Mouse (Mus musculus) lung, adult 2 months (tissue): ENCODE data around the gene Bcl2a1d. TPM values are rescaled to one million over a fixed set of nuclear protein-coding genes. Genes with fewer than 3 reads are reported as not detected.
"Not testable (repeated sequence)": the region's sequence is repeated elsewhere in the genome, so short reads cannot be mapped to it uniquely, and the experiment has no call there.

Source experiments
- DNase-seq: peaks from one replicate; pipeline ENCODE4 v3.0.0; 2022
- H3K4me1 ChIP-seq: fragments of 200-500 bp; 2 replicates; pipeline ENCODE4 v1.6.1; 2011; ENCODE audit warnings: low read length; ENCODE audit not compliant: control insufficient read depth, insufficient read depth
- H3K4me3 ChIP-seq: fragments of 200-500 bp; replicated peaks from 2 replicates; pipeline ENCODE3; 2011; ENCODE audit warnings: low read depth, mild to moderate bottlenecking, control low read depth, low read length; ENCODE audit errors: extremely low read depth
- WGBS: fragments of 180-500 bp; shearing (Covaris S2); methylation state at CpG from one replicate; pipeline ENCODE4 v1.1.7; 2018; 5-methylcytosine and 5-hydroxymethylcytosine counted together
- polyA plus RNA-seq: library from polyadenylated mRNA; depleted of rRNA; stranded (reverse); fragments of >200 nt; gene quantifications from 2 replicates; pipeline ENCODE4 v1.2.3, GENCODE M21; 2012; rRNA removed

The Bcl2a1d gene
- 3.9 and 6.8 TPM in 2 replicates for polyA plus RNA-seq

DNA sequence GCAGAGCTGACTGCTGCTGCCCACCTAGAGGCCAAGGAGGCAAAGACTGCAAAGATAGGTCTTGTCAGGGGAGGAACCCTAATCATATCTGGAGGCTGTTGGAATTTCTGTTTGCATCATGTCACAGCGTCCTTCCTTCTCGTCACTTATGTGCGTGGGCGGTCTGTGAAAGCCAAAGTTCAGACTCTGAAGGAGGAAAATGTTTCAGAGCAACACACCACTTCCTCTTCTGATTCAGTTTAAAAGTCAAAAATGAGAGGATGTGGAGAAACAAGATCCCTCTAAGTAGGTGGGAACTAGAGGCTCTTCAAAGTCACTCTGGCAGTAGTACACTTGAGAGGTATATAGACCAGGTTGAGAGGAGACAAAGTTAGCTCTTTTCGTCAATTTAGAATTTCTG lies at the start of gene Bcl2a1d:
Bcl2a1d (minus strand) TSS at position 187 of the 400 bp plus-strand sequence.
- peak; percentile 33 for DNase-seq
- H3K4me3 ChIP-seq, H3K4me1 ChIP-seq: not testable (repeated sequence)
- WGBS = 30% methylated on average over 5 of the region's 5 CpGs

DNA sequence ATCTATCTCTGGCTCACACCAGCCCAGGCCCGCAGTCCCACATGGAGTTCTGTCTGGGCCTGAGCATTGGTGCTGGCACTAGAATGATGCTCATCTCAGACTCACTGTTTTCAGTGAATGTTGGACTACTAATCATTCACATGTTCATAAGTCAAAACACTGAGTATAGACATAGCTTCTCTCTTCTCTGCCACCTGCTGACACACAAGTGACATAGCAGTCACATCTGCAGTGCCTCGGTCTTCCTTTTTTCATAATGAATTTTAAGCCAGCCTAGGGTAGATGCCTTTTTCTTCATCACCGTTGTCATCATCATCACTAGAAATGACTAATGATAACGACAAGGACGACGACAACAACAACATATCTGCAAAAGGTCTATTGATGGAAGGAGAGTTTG lies 38.5 kb upstream of the Bcl2a1d start:
- H3K4me3 ChIP-seq, H3K4me1 ChIP-seq, DNase-seq: not testable (repeated sequence)
- WGBS = 83% methylated on average over 4 of the region's 6 CpGs

DNA sequence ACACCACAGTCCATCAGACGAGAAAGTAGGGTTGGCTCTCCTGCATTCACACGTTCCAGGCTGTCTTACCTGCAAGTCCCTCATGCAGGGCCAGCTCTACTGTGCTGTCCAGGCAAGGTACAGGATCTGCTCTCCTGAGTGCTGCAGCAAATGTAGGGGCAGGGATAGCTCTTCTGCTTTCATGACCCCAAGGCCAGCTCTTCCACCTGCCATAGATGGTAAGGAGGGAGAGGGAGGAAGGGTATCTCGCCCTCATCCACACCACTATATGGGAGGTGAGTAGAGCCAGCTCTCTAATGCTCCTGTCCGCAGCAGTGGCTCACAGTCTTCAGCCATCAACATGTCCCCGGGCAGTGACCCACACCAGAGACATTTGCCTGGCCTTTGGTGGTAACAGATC lies 37.8 kb upstream of the Bcl2a1d start:
- not testable (repeated sequence) for H3K4me3 ChIP-seq, H3K4me1 ChIP-seq, DNase-seq
- WGBS = 85% methylated on average over 4 of the region's 5 CpGs

DNA sequence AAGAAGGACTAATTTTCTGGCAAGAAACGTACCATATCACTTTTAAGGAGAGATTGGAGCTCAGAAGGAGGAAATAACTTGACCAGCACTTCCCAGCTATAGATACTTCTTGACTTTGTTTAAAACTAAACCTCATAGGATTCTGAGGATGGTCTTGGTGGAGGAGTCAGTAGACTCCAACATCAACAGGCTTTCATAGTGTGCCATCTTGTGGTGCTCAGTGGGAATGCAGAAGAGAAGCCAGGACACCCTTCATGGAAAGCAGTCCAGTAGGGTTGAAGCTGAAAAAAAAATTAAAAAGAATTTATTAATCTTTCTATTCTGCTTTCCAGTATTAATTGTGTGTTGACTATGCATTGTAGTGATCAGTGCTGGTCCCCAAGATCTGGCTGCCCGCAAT lies 15.0 kb upstream of the Bcl2a1d start:
- H3K4me3 ChIP-seq, H3K4me1 ChIP-seq: not testable (repeated sequence)
- 25% methylated on average over 1 of the region's 2 CpGs for WGBS
- peak; percentile 38 for DNase-seq

DNA sequence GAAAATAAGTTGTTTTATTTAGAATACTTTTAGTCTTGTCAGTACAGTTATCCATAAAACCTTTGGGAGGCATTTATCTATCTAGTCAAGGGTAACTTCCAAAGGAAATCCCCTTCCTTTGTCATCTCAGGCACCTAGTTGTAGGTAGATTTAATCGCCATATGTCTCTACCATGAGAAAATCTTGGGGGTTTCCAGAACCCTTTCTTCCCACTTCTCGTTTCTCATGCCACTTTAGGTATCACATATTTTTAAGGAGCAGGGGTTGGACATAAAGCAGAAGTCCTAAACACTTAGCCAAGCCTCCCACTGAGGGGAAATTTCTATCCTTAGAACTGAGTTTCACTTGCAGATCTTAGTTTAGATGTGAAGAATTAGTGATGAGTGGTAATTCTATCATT lies 14.3 kb upstream of the Bcl2a1d start:
- not testable (repeated sequence) for H3K4me3 ChIP-seq, DNase-seq, H3K4me1 ChIP-seq
- WGBS = 78% methylated on average over 1 of the region's 2 CpGs

DNA sequence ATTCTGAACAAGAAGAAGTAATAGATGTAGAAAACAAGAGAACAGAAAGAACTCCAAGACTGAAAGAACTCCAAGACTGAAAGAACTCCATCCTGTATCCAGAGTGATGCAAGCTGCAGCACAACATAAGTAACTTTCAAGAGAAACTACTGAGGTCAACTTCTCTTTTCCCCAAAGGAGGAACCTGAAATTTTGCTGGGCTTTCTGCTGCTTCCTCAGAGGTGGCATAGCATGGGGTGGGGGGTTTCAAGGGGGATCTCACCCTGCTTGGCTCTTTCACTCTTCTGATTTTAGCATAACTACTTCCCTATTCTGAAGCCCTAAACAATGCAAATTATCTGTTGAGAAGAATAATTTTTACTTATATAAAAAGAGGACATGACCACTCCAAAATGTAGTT lies 3.6 kb upstream of the Bcl2a1d start:
- not testable (repeated sequence) for H3K4me1 ChIP-seq, DNase-seq, H3K4me3 ChIP-seq

DNA sequence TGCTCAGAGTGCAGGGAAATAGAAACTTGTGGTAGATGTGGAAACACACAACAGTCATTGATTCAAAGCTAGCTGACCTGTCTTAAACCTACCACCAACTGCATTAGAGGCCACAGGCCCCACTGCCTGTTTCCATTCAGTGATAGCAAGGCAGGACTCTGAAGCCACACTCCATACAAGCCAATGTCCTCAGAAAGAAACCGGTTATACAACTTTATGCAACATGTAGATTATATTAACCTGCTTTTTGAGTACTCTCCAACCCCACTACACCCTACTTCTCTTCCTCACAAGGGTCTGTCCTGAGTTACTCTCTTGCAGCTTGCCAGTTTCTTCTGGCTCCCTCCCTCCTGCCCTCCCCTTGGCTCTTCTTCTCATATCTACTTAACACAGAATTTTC lies 1.5 kb upstream of the Bcl2a1d start:
- DNase-seq = peak; percentile 27
- not testable (repeated sequence) for H3K4me3 ChIP-seq, H3K4me1 ChIP-seq
- 66% methylated on average over 1 of the region's 1 CpGs for WGBS

DNA sequence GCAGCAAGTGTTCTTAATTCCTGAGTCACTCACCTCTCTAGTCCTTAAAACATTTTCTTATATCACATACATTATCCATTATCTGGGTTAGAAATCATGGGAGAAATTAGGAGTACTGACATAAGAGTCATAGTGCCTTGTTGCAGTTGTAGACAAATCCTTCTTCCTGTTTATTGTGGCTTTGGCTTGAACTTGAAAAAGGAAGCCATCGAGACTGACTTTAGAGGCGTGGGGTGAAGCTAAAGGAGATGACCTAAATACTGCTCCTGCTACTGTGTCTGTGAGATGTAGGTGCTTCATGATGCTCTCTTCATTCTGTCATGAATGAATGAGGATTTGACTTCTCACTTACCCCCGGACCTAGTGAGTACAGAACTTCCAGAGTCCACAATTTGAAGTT lies 620 bp upstream of the Bcl2a1d start:
- H3K4me1 ChIP-seq, H3K4me3 ChIP-seq, DNase-seq: not testable (repeated sequence)
- WGBS = 32% methylated on average over 2 of the region's 3 CpGs

DNA sequence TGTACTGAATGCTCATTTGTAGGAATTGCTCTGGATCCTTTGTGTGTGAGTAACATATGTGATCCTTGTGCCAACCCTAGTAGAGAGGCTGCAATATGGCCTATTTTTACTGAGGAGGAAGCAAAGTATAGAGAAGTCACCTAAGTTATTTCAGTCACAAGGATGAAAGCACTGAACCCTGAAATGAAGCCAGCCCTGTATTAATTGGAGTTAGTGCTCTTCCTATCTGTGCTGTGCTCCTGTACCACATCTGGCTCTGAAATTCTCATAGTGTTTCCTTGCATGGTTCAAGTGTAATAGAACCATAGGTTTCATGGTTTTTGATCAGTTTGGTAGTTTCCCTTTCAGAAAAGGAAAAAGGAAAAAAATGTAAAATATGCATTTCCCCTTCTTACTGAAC lies 3.4 kb downstream of the Bcl2a1d start:
- DNase-seq, H3K4me1 ChIP-seq, H3K4me3 ChIP-seq: not testable (repeated sequence)

DNA sequence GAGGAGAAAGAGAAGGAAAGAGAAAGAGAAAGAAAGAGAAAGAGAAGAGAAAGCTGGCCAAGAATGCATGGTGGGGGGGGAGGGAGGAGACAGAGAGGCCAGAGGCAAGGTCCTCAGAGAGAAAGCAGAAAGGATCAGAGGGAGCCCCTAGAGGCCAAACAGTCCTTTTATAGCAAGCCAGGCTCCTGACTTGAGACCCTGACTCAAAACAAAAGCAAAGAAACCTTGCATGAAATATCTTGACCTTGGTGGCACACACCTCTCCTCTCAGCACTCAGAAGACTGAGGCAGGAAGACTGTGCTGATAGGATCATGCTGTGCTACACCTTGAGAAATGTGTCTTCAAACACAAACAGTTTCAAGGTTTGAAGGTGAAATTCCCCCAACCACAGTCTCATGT lies 10.1 kb downstream of the Bcl2a1d start:
- not testable (repeated sequence) for H3K4me1 ChIP-seq, DNase-seq, H3K4me3 ChIP-seq

DNA sequence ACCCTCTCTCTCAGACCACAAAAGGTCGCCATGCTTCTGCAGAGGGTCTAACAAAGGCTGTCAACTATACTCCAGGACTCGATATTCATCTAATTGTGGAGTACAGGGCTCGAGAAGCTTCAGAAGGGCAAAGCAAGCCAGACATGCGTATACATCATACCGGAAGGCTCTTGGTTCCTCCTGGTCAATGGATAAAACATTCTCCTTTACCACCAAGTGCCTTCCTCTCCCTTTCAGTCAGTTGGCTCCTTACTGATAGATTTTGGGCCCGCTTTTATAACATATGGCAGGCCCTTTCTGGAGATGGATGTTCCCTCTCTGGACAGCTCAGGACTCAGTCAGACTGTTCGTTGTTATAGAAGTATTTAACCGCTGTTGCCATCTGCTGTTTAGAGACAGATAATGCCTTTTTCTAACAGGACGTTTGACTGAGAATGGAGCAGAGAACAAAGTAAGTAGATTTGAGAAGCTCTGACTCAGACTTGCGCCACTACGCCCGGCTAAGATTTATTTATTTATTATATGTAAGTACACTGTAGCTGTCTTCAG lies 11.7 kb downstream of the Bcl2a1d start, which contains the start of gene Mthfsl:
Mthfsl (minus strand) TSS at position 308 of the 549 bp plus-strand sequence.
- peak; percentile 48 for DNase-seq
- not testable (repeated sequence) for H3K4me1 ChIP-seq
- H3K4me3 ChIP-seq = peak within 1 kb of the TSS; percentile 38
- WGBS = 4% methylated on average over 11 of the region's 12 CpGs

DNA sequence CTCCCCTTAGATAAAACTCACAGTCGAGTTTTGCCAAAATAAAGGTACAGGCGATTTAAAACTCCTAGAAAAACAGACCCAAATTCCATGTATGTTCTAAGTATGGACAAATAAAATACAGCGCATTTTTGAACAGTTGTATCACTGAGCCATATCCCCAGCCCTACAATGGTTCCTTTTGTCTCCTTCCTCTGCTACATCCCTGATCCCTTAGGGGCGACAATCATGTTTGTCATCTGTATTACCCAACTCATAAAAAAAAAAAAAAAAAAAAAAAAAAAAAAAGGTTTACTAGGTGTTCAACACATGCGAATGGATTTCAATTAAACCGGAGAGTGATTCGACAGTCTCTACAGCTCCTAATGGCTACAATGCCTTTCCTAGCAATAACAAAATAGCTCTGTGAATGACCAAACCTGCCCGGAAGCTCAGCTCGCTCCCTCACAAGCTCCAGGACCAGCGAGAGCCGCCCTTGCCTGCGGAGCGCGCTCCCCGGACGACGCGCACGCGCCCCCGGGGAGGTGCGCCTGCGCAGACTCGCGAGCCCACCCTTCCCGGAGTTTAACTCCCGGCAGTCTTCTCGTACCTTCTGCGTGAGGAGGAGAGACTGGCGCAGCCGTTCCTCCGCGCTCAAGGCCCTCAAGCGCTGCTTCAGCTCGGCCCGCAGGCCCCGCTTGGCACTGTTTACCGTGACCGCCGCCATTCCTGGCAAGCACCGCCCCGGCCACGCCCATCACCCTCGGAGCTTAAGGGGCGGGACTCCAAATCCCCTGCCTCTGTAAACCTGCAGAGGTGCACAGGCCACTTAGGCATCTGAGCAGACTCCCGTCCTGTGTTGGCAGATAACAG lies 12.4 kb downstream of the Bcl2a1d start:
- WGBS = 3% methylated on average over 15 of the region's 46 CpGs
- H3K4me1 ChIP-seq, H3K4me3 ChIP-seq: not testable (repeated sequence)
- DNase-seq = peak; percentile 46

DNA sequence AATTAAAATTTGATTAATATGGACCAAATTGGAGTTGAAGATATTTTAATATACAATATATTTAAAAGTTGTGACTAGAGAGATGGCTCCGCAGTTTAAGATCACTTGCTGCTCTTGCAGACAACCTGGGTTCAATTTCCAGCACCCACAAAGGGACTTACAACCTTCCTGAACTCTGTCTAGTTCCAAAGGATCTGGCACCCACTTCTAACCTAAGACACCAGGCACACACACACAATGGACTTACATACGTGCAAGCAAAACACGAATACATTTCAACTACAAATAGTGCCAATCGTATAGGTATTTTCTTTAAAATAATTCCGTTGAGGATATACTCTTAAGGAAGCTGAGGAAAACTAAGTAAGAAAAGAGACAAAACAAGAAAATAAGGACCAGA lies 13.1 kb downstream of the Bcl2a1d start:
- WGBS = 63% methylated on average over 5 of the region's 5 CpGs
- not testable (repeated sequence) for H3K4me3 ChIP-seq, DNase-seq, H3K4me1 ChIP-seq

DNA sequence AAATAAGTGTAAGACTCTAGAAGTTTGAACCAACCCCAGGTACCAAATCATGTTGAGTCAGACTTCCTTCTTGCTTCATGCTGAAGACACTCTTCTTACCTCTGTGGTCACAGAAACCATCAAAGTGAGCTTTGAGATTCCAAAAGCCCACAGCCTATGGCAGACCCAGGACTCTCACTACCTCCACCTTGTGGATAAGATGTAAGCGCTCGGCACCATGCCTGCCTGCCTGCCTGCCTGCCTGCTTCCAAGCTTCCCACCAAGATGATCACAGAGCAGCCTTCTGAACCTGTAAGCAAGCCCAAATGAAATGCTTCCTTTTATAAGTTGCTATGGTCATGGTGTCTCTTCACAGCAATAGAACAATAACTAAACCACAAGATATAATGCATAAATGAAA lies 13.6 kb downstream of the Bcl2a1d start:
- peak; percentile 44 for DNase-seq
- WGBS = 33% methylated on average over 2 of the region's 2 CpGs

DNA sequence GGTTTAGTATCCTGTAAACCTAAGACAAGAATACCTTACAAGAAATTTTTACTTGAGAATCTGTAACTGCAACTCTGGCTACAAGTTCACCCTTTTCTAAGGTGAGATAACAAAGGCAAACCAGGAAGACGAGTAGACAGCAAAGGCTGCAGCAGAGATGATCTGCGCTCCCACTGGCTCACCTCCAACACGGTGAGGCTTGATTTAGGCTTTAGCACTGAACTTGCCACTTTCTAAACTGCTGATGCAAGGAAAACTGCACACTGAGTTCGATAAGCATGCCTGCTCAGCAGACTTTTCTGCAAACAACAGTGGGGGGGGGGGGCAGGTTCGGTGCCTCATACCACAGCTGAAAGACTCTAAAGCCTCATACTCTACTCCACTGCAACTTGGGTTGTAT lies 17.2 kb downstream of the Bcl2a1d start:
- H3K4me3 ChIP-seq, DNase-seq, H3K4me1 ChIP-seq: not testable (repeated sequence)
- 87% methylated on average over 5 of the region's 5 CpGs for WGBS

More for the DNA sequence above, 13.6 kb downstream of the Bcl2a1d start:
- not testable (repeated sequence) for H3K4me1 ChIP-seq, H3K4me3 ChIP-seq

DNA sequence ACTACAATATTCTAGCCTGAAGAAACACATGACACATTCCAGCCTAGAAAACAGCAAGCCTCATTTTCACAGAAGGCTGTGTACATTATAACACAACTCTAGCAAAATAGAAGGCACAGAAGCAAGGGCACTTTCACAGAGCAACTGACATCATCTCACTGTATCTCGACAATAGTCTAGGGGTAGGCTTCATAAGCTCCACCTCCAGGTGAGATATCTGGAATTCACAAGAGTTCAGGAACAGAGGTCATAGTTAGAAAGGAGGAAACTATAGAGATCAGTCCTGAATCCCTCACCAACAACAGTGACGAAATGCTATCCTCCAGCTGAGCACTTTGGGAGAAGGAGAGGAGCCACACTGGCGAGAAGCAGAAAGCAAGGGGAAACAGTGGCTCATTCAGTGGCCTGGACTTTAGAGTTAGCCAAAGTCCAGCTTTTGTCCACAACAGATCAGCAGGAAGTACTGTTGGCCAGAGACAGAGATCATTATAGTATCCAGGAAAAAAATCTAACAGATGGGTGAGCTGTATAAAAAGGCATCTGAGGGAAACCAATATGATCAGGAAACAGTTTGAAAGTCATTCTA lies 19.5 kb downstream of the Bcl2a1d start:
- DNase-seq, H3K4me3 ChIP-seq, H3K4me1 ChIP-seq: not testable (repeated sequence)
- WGBS = 72% methylated on average over 3 of the region's 3 CpGs
